Mouse (Mus musculus) myocyte (in vitro differentiated cells): ENCODE data around the gene Gtpbp10.

Experiments
- E2F4 ChIP-seq: IDR thresholded peaks from one replicate; pipeline ENCODE4 v1.6.1; 2011; ENCODE audit warnings: mild to moderate bottlenecking, control low read depth, moderate library complexity; ENCODE audit not compliant: insufficient read depth
- MAX ChIP-seq: IDR thresholded peaks from one replicate; pipeline ENCODE4 v1.6.1; 2011; ENCODE audit warnings: low read depth, mild to moderate bottlenecking, control low read depth
- MYOG ChIP-seq, 3 experiments: IDR thresholded peaks; one replicate each; pipeline ENCODE4 v1.6.1; 2011; ENCODE audit warnings: control low read depth in 2 of 3, low read depth in 2 of 3, mild to moderate bottlenecking in 2 of 3; ENCODE audit not compliant: insufficient read length in 2 of 3, control insufficient read depth in 1 of 3, insufficient read depth in 1 of 3
- POLR2A ChIP-seq: IDR thresholded peaks from one replicate; pipeline ENCODE4 v1.6.1; 2011; ENCODE audit warnings: low read depth, mild to moderate bottlenecking, control low read depth, moderate library complexity; ENCODE audit not compliant: insufficient read length
- POLR2AphosphoS2 ChIP-seq: IDR thresholded peaks from one replicate; pipeline ENCODE4 v1.6.1; 2011; ENCODE audit warnings: low read depth, control low read depth; ENCODE audit not compliant: insufficient read length
- REST ChIP-seq: IDR thresholded peaks from one replicate; pipeline ENCODE4 v1.6.1; 2011; ENCODE audit warnings: mild to moderate bottlenecking, control low read depth, moderate library complexity; ENCODE audit not compliant: insufficient read depth, insufficient read length
- SRF ChIP-seq: IDR thresholded peaks from one replicate; pipeline ENCODE4 v1.6.1; 2011; ENCODE audit warnings: low read depth; ENCODE audit not compliant: control insufficient read depth, insufficient read length
- TCF12 ChIP-seq: IDR thresholded peaks from one replicate; pipeline ENCODE4 v1.6.1; 2011; ENCODE audit warnings: mild to moderate bottlenecking, control low read depth; ENCODE audit not compliant: poor library complexity, insufficient read depth, severe bottlenecking
- TCF3 ChIP-seq: IDR thresholded peaks from one replicate; pipeline ENCODE4 v1.6.1; 2011; ENCODE audit warnings: low read depth, control low read depth; ENCODE audit not compliant: insufficient read length
- USF1 ChIP-seq: IDR thresholded peaks from one replicate; pipeline ENCODE4 v1.6.1; 2011; ENCODE audit warnings: low read depth, mild to moderate bottlenecking, control low read depth, moderate library complexity

DNA sequence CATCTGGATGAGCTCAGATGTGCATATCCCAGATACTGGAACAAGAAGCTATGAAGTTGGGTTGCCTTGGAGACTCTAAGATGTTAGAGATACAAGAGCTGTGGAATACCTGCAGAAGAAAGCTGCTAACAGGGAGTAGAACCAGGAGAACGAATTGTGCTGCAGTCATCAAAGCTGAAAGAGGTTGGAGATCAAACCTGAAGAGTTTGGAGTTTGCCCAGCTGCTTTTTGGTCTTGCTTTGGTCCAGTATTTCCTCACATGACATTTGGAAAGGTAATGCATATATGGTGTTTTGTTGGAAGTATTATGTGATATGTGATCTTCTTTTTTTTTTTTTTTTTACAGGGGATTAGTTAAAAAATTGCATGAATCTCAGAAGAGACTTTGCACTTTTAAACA lies 23.2 kb downstream of the Gtpbp10 start:
- no peak for TF ChIP-seq TCF12
- no peak for TF ChIP-seq TCF3
- TF ChIP-seq POLR2AphosphoS2 = no peak
- no peak for TF ChIP-seq POLR2A
- no peak for TF ChIP-seq MYOG (IDR thresholded peaks at IDR 0.05; ENCODE audit: control insufficient read depth in 1 of 3, insufficient read depth in 1 of 3, insufficient read length in 2 of 3, low read depth in 2 of 3)
- no peak for TF ChIP-seq SRF
- no peak for TF ChIP-seq REST
- no peak for TF ChIP-seq USF1
- no peak for TF ChIP-seq MAX
- TF ChIP-seq E2F4 = no peak
